Mouse (Mus musculus): ENCODE data around the gene Lamb2. TPM values are rescaled to one million over a fixed set of nuclear protein-coding genes. Genes with fewer than 3 reads are reported as not detected.
A peak's percentile ranks its signal among the peaks of the same experiment; 100 is the strongest.

Gene Lamb2
- total RNA-seq (2015) (0.05 and 0.32 TPM in 2 replicates), total RNA-seq (2017) (0.08 TPM in 1 of 2 replicates, not detected in the other)

GRCm38 (mm10) chr9:108479721-108480351 lies at the start of gene Lamb2:
Gene Lamb2 (plus strand): TSS chr9:108479736.
- ATAC-seq (replicated peaks; ENCODE audit: poor library complexity): peak; percentile 45; the same call in 1 of the 2 replicates

- peak; percentile 83 for ATAC-seq (replicated peaks; ENCODE audit: poor library complexity)
Observed at GRCm38 (mm10) chr9:108431431-108432067, 48.0 kb upstream of the Lamb2 start.

GRCm38 (mm10) chr9:108436182-108436581 lies 43.4 kb upstream of the Lamb2 start, which contains the start of gene BC048562:
Gene BC048562 (plus strand): TSS chr9:108436482.
- ATAC-seq (replicated peaks; ENCODE audit: poor library complexity): no peak

GRCm38 (mm10) chr9:108439176-108439575 lies 40.4 kb upstream of the Lamb2 start:
- no peak for ATAC-seq (replicated peaks; ENCODE audit: poor library complexity)

GRCm38 (mm10) chr9:108440485-108440884 lies 39.1 kb upstream of the Lamb2 start:
- ATAC-seq (replicated peaks; ENCODE audit: poor library complexity): no peak

GRCm38 (mm10) chr9:108441236-108441919 lies 38.2 kb upstream of the Lamb2 start:
- ATAC-seq (replicated peaks; ENCODE audit: poor library complexity): no peak

- peak; percentile 57 for ATAC-seq (replicated peaks; ENCODE audit: poor library complexity)
Observed at GRCm38 (mm10) chr9:108445125-108445524, 34.4 kb upstream of the Lamb2 start.

GRCm38 (mm10) chr9:108449860-108450259 lies 29.7 kb upstream of the Lamb2 start:
- no peak for ATAC-seq (replicated peaks; ENCODE audit: poor library complexity)

- peak; percentile 38 for ATAC-seq (replicated peaks; ENCODE audit: poor library complexity)
Observed at GRCm38 (mm10) chr9:108450292-108451169, 29.0 kb upstream of the Lamb2 start.

- no peak; the same call in 1 of the 2 replicates for ATAC-seq (replicated peaks; ENCODE audit: poor library complexity)
Observed at GRCm38 (mm10) chr9:108451170-108451493, 28.4 kb upstream of the Lamb2 start.

- ATAC-seq (replicated peaks; ENCODE audit: poor library complexity): no peak
Observed at GRCm38 (mm10) chr9:108451519-108452160, 27.9 kb upstream of the Lamb2 start.

GRCm38 (mm10) chr9:108452291-108452906 lies 27.1 kb upstream of the Lamb2 start:
- ATAC-seq (replicated peaks; ENCODE audit: poor library complexity): peak; percentile 72

- 0 out of 2 replicates have a peak, but pooled peaks have one; percentile 20 for ATAC-seq (replicated peaks; ENCODE audit: poor library complexity)
Observed at GRCm38 (mm10) chr9:108452911-108453310, 26.6 kb upstream of the Lamb2 start.

- ATAC-seq (replicated peaks; ENCODE audit: poor library complexity): no peak
Observed at GRCm38 (mm10) chr9:108453458-108453857, 26.1 kb upstream of the Lamb2 start.

GRCm38 (mm10) chr9:108454429-108454828 lies 25.1 kb upstream of the Lamb2 start:
- no peak for ATAC-seq (replicated peaks; ENCODE audit: poor library complexity)

GRCm38 (mm10) chr9:108455747-108456571 lies 23.6 kb upstream of the Lamb2 start:
- ATAC-seq (replicated peaks; ENCODE audit: poor library complexity): no peak

GRCm38 (mm10) chr9:108456953-108457352 lies 22.6 kb upstream of the Lamb2 start:
- no peak for ATAC-seq (replicated peaks; ENCODE audit: poor library complexity)

- ATAC-seq (replicated peaks; ENCODE audit: poor library complexity): peak; percentile 4; the same call in 1 of the 2 replicates
Observed at GRCm38 (mm10) chr9:108459939-108460318, 19.6 kb upstream of the Lamb2 start.
